Mouse (Mus musculus): ENCODE data around the gene Gstm2.
"Not testable (repeated sequence)": the region's sequence is repeated elsewhere in the genome, so short reads cannot be mapped to it uniquely, and the experiment has no call there.

The Gstm2 gene

DNA sequence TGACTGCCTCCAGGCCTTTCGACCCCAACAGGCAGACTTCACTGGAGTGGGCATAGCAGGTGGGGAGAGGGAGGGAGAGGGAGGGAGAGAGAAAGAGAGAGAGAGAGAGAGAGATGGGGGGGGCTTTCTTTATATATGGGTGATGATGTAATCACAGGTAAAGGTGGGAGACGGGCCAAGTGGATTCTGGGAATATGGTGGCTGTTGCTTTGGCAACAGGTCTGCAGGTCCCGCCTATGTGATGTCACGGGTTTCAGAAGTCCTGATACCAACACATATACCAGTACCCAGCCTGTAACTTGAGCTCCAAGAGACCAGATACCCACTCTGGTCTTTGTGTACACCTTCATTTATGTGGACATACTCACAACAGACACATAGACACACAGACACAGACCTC lies 10.3 kb upstream of the Gstm2 start:
- no peak for DNase-seq

DNA sequence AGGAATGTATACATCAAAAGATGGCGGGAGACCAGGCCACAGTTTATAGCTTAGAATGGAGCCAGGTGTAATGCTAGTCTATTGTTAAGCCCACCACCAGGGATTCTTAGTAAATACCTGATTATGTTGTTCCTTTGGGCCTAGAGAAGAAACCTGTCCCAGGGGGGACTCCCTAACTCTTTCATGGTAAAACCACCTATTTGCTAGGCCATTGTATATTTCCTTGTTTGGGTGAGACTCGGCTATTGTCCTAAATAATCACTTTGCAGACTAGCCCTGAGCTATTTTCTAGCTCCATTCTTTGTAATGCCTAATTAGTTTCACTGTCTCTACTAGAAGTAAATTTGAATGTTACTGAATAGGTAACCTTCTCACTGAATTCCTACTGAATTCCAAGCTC lies 9.7 kb upstream of the Gstm2 start:
- not testable (repeated sequence) for DNase-seq

DNA sequence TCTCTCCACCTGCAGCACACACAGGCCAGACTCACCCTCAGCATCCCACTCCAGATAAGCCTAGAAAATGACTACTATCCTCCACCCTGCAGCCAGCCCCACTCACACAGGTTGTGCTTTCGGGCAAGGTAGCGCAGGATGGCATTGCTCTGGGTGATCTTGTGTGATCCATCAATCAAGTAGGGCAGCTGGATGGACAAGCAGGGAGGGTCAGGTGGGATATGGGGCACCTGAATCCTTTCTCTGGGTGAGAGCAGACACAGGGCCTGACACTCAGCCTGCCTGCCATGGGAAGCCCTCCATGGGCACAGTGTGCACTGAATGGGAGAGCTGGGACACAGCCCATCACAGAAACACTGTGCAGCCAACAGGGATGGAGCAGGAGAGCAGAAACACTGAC lies 1.1 kb downstream of the Gstm2 start:
- not testable (repeated sequence) for DNase-seq

DNA sequence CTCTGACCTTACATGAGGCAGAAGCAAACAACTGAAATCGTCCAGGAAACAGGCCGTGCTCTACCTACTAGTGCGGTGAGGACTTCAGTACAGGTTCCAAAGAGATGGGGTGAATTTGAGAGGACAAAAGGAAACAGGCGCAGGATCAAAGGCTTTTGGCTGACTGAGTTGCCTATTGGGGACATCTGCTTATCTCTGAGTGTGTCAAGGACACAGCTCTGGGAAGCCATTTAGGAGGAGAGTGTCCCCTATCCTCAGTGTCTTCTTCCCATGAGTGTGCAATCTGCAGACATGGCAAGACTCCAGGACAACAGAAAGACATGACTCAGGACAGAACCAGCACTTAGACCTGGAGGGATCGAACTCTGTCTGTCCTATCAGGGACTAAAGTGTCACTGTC lies 1.8 kb downstream of the Gstm2 start:
- DNase-seq = no peak

DNA sequence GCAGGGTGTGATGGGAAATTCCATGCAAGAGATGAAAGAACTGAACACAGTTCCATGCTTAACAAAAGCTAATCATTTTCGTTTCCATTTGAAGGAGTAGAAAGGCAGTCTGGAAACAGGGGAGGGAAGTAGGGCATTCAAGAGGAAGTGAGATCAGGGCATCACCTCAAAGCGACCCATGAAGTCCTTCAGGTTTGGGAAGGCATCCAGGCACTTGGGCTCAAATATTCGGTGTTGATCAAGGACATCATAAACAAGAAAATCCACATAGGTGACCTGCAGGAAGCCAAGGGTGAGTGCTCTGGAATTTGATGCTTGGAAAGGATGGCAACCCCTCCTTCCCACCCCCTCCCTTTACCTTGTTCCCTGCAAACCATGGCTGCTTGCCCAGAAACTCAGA lies 2.5 kb downstream of the Gstm2 start:
- peak in 1 of 2 experiments; percentile 28 for DNase-seq

DNA sequence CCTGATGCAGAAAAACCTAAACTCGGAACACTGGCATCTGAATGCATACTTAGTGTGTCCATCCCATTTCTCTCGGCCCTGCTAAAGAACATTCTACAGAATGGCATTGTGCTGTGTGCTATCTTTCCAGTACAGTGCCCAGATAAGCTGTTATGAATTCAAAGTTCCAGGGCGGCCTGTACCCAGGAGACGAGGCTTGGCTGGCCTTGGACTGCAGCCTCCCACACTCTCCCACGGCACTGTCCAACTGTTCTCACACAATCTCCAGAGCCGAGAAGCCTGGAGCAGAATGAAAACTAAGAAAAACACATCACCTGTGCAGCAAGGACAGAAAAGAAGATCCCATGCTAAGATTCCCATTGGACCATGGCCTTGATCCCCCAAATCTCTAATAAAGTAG lies 3.5 kb downstream of the Gstm2 start:
- DNase-seq = no peak

DNA sequence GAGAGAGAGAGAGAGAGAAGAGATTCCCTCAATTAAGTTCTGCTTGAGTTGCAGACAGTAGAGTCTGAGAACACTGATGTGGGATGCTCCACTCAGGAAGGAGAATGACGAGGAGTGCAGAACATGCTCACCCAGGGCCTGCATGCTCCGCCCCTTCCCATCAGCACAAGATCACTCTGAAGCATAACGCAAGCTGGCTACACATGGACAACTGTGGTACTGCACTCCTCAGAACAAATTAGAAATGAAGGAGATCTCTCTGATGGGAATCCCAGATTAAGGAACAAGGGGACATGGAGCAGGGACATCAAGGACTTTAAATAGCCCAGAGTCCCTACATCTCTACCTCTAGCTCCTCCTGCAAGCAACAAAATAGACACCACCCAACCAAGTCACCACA lies 5.0 kb downstream of the Gstm2 start:
- DNase-seq = no peak

DNA sequence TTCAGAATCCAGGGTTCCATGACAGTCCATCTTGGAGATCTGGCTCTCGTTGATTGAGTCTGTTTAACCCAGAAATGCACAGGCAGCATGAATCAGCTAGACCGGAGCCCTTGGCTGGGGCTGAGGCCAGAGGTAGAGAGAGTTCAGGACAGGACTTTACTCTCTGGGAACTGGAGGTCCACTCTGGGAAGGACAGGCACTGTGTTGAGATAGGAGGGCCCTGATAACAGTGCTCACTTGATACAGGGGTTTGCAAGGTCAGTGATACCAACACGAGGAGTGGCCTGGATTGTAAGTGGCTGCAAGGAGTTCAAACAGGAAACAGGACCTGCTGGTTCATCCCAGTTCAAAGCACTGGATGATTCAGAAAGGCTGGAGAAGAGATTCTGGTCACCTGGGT lies 8.6 kb downstream of the Gstm2 start:
- DNase-seq = no peak

DNA sequence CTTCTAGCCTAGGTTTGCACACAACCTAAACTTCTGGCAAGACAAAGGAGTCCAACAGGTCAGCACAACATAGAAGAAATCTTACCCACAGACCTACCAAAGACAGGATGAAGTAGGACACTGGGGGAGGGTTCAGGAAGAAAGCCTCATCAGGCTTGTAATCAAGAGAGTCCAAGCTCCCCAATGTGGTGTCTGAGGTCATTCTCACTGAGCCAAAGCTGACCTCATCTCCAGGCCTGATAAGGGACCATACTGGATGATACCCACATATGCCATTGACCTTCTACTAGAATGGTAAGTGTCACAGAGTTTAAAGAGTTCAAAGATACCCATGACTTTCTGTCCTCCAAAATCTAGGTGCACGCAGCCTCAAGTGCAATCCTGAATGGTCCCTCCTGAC lies 12.0 kb downstream of the Gstm2 start:
- DNase-seq = no peak

DNA sequence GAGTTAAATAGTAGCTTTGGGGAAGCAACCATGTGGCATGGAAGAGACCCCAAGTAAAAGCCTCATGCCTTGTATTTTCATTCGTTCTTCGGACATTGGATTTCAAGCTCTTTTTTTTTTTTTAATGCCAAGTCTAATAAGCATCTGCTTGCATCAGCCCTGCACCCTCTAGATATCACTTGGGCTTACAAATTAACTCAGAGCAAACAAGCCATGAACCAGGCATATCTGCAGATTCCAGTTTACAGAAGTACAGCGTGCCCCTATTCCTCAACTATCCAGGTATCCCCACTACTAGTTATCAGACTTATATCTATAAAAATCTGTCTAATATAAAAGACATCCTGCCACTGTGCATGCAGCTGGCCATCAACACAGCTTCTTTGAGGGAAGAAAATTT lies 14.2 kb downstream of the Gstm2 start:
- no peak for DNase-seq

DNA sequence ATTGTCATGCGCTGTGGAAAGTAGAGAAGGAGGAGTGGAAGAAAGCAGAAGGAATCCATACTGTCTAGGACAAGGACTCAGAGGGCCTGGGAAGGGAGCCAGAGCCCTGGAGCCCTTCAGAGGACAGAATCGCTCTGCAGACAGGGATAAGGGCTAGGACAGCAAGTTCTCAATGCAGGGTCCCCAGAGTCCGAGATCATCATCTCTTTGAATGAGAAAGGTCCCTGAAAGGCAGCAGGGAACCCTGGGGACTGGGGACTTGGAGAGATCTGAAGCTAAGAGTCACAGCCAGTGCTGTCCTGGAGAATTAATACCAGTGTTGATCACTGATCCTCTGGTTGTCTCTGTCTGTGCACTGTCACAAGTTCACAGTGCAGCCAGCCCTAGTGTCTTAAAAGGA lies 15.2 kb downstream of the Gstm2 start:
- not testable (repeated sequence) for DNase-seq

DNA sequence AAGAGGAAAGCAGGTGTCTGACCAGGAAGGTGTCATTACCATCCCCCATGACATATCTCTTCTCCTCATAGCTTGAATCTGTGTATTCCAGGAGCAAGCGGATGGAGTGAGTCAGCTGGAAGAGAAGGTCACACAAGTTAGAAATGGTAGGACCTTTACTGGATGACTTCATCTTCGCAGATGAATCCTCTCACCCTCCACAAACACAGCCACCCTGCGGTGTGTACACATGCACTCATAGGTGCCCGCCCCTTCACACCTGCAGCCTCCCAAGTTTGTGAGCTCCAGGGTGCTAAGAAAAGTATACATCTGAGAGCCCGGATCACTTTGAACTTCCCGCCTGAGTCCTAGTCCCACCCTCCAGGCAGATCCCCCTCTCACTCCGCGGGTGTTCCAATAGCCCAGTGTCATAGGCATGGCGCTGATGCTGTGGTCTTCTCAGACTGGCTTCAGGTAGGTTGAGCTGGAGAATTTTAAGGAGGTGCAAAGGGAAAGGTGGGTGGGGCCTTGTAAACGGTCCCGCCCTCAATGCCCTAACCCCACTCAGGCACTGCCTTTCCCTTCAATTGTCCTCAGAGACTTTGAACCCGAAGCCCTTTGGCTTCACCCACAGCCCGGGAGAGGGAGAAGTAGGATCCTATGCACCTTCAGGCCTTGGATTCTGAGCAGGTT lies 17.4 kb downstream of the Gstm2 start, which contains the start of gene Gstm3:
Gene Gstm3 (minus strand): TSS at position 560 of the 672 bp plus-strand sequence.
- DNase-seq = no peak

DNA sequence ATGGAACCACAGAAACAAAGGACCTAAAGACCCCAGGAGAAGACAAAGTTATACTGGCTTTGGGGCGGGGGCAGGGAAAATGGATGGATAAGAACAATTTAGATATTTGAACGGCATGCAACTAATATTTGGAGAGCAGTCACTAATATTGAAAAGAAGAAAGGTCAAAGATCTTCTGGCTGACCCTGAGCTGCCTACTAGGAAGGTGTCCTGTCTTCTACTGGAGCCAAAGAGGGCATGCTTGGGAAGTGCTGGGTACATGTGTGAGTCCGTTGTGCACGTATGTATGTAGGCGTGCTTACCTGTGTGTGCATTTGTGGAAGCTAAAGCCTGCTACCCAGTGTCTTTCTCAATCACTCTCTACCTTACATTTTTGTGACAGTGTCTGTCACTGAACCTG lies 19.6 kb downstream of the Gstm2 start:
- no peak for DNase-seq

DNA sequence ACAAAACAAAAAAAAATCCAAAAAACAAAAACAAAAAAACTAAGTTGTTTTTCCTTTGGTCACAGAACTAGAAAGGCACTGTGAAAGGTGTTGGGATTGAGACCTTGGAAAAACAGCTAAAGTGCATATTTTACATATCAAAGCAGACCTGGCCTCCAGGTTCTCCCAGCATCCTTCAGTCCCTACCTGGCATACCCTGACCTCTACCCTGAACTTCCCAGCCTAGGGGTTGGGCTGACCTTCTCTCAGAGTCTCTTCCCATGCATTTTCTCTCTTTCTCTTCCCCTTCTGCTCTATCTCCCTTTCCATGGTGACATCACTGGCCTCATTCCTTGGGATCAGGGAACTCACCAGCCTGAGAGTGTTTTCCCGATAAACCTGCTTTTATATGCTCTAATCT lies 20.7 kb downstream of the Gstm2 start:
- no peak for DNase-seq

DNA sequence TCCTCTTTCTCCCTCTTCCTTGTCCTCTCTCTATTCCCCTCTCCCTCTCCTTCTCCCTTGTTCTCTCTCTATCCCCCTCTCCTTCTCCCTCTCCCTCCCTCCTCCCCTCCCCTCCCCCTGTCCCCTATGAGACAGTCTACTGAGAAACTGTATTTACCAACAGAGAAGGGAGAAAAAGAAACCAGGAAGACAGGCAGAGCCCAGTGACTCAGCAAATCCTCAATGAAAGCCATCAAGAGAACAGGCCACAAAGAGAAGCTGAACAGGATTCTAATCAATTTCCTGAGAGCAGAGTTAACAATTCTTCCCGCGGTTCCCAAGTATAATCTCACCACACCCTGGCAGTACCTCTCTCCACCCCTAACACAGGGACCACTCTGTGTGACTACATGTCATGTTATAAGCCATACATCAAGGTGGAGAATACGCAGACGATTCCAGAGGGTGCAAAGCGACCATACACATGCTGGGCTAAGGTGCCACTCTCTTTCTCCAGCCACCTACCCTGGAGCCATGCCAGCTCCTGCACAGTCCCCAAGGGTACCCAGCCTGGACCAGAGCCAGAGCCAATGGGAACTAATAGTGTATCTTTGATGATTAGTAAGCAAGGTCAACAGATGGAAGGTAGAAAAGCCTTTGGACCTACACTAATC lies 21.5 kb downstream of the Gstm2 start:
- no peak for DNase-seq

DNA sequence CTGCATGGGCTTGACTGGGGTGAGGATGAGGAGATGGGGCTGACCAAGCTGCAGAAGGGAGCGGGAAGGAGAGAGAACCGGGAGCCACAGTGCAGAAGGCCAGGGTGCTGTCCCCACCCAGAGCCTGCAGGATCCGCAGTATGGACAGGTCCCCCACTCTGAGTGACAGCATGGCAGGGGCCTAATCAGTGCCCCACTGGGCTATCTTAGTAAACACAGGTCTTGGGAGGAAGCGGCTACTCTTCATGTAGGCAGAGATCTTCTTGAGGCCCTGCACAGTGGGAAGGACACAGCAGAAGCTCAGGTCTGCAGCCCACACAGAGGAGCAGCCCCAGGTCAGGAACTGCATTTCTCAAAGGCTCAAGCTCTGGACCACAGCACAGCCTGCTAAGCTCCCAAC lies 22.2 kb downstream of the Gstm2 start:
- DNase-seq = no peak

DNA sequence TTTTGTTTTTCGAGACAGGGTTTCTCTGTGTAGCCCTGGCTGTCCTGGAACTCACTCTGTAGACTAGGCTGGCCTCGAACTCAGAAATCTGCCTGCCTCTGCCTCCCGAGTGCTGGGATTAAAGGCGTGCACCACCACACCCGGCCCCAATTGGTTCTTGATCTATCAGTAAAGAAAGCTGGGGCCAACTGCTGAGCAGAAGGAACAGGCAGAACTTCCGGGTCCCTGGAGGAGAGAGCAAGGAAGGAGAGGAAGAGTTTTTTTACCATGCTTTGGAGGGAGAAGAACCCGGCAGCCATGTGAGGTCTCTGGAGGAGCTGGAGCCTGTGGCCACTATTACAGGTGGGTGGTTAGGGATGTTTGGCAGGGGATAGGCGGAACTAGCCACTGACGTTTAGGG lies 31.0 kb downstream of the Gstm2 start:
- DNase-seq = not testable (repeated sequence)

DNA sequence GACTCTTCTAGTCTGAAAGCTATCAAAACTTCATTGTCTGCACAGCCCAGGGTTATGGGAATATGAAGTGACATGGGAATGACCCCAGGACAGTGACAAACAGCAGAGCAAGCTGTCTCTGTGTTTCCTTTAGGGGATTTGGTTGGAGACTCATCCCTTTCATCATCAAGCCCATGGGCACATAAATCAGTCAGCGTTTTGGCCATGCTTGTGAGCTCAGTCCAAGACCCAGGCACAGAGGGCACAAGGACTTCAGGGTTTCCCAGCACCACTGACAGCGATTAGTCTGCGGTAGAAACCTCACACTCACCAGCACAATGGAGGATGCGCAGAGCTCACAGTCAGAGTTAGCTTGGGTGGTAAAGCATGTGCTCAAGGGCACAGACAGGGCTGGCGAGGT lies 32.3 kb downstream of the Gstm2 start:
- DNase-seq = no peak

DNA sequence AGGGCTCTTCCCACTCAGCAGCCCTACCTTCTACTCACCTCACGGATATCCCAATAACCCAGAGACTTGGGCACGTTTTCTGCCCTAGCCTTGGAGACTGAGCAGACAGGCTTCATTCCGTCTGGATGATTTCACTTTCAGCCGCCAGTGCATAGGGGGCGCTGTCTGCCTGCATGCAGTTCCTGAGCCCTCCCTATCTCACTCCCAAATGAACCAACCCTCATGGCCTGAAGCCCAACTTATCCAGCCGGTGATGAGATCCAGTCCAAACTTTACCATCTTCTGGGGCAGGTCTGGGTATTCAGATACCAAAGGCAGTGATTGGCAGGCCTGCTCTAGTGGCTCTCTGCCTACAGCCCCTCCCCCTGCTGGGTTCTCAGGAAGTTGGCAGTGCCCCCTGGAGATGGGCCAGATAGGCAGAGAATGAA lies 32.9 kb downstream of the Gstm2 start:
- DNase-seq = peak; percentile 75 to 76

DNA sequence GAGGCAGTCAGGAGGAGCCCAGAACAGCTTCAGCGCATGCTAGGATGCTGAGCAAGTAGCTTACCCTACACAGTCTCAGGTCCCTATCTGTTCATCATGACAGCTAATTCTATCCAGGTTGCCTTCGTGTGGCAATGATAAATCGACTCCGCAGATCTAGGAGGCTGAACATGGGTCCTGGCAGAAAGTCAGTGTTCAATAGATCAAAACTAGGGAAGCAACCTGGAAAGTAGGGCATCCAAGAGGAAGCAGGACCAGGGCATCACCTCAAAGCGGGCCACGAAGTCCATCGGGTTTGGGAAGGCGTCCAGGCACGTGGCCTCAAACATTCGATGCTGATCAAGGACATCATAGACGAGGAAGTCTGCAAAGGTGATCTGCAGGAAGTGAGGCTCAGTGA lies 35.7 kb downstream of the Gstm2 start:
- no peak for DNase-seq

DNA sequence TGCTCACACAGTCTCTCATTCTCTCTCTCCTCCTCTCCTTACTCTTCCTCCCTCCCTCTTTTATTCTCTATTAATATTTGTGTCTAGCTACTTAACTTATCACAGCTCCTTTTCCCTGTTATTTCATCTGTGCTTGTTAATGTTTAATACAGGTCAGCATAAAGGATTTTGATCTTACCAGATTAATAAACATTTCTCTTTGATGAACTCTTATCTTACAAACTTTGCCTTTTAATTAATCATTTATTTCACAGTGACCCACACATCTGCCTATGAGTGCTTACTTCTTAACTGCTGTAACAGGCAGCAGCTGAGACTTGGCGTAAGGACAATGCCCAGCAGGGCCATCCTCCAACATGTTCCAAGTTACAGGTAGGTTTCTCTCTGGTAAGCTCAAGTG lies 36.8 kb downstream of the Gstm2 start:
- not testable (repeated sequence) for DNase-seq

DNA sequence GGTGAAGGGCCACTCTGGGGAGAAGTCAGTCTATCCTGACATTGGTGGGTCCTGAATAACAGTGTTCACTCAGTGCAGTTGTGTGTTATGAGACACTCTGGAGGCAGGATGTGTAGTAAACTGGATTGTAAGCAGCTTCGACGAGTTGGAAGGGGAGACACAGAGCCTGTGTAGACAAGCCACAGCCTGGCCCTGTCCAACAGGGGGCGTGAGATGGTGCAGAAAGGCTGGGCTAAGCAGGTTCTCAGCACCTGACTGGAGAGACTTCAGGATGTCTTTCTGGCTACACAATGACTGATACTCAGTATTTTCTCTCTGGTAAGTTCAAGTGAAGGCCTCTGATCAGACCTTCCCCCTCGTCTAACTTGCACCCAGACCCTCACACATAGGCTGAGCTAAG lies 40.5 kb downstream of the Gstm2 start:
- DNase-seq = no peak

DNA sequence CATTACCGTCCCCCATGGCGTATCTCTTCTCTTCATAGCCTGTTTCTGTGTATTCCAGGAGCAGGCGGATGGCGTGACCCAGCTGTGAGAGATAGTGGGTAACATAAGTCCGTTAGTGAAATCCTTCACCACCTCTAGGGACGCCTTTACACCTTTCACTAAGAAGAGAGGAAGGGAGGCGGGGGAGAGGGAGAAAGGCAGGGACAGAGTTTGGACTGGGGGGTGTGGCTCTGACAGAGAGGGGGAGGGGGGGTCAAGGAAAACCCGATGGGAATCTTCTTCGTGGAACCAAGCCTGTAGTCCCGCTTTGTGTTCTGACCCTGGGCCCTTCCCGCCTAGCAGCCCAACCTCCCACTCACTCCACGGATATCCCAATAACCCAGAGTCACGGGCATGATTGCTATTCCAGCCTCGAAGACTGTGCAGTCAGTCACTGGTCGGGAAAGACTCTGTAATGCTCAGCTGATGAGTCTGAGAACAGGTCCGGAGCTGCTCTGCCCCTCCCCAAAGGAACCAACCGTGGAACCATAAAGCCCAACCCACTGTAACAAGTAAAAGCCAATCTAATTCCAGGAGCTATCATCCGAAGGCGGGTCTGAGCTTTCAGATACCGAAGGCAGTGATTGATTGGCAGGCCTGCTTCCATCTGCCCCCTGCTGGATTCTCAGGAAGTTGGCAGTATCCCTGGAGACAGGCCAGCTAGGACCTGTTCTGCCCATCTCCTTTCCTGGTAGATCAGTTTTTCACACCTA lies 42.8 kb downstream of the Gstm2 start, which contains the start of gene Gstm6:
Gene Gstm6 (minus strand): TSS at position 511 of the 752 bp plus-strand sequence.
- peak; percentile 52 to 67 for DNase-seq

DNA sequence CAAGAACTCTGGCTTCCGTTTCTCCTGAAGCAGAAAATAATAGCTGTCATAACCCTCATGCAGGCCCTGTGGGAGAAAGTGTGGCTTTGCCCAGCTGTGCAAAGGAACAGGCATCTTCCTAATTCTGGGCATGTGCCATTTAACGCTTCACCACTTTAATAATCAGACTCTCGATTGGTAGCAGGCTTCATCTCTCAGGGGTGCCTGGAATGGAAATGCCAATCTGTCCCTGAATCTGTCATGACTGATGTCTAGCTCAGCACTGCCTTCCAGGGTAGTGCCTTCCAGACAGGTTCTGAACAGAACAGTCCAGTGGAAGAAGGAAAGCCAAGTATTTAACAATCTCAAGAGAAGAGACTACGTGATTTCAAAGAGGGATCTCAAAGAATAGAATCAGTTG lies 45.0 kb downstream of the Gstm2 start:
- DNase-seq = no peak
